Mouse (Mus musculus) spleen, adult 2 months (tissue): ENCODE data around the gene Sytl1. TPM values are rescaled to one million over a fixed set of nuclear protein-coding genes. Genes with fewer than 3 reads are reported as not detected.
A peak's percentile ranks its signal among the peaks of the same experiment; 100 is the strongest.

ENCODE experiments used
- DNase-seq, 2 experiments: peaks; one replicate each; pipeline versions ENCODE4 v3.0.0 to v3.0.0-alpha.2; 2012 to 2021; ENCODE audit warnings: low spot score in 2 of 2, low read depth in 1 of 2
- H3K27ac ChIP-seq: fragments of 200-500 bp; 2 replicates; pipeline ENCODE4 v1.5.1; 2012; ENCODE audit warnings: low read length, inconsistent platforms; ENCODE audit not compliant: insufficient read depth
- H3K27me3 ChIP-seq: fragments of 200-500 bp; 2 replicates; pipeline ENCODE4 v1.6.1; 2012; ENCODE audit warnings: mild to moderate bottlenecking, moderate library complexity, low read length, inconsistent platforms; ENCODE audit not compliant: control insufficient read depth, insufficient read depth
- H3K36me3 ChIP-seq: fragments of 200-500 bp; 2 replicates; pipeline ENCODE4 v1.6.1; 2012; ENCODE audit warnings: mild to moderate bottlenecking, low read length, inconsistent platforms; ENCODE audit not compliant: control insufficient read depth, insufficient read depth
- H3K4me1 ChIP-seq: fragments of 200-500 bp; 2 replicates; pipeline ENCODE4 v1.6.1; 2011; ENCODE audit warnings: inconsistent platforms; ENCODE audit not compliant: control insufficient read depth, insufficient read depth, insufficient read length
- H3K4me3 ChIP-seq: fragments of 200-500 bp; 2 replicates; pipeline ENCODE4 v1.5.1; 2011; ENCODE audit warnings: mild to moderate bottlenecking, inconsistent platforms; ENCODE audit not compliant: insufficient read depth, insufficient read length; ENCODE audit errors: extremely low read depth
- CTCF ChIP-seq: fragments of 200-500 bp; IDR thresholded peaks from 2 replicates; pipeline ENCODE4 v1.5.1; 2011; ENCODE audit warnings: mild to moderate bottlenecking, inconsistent platforms; ENCODE audit not compliant: insufficient read depth, insufficient read length, insufficient replicate concordance; ENCODE audit errors: extremely low read depth
- POLR2A ChIP-seq: fragments of 200-500 bp; IDR thresholded peaks from 2 replicates; pipeline ENCODE4 v1.6.1; 2011; ENCODE audit warnings: low read depth, low read length, inconsistent platforms
- WGBS: fragments of 180-500 bp; shearing (Covaris S2); methylation state at CpG from one replicate; pipeline ENCODE4 v1.1.7; 2018; 5-methylcytosine and 5-hydroxymethylcytosine counted together
- polyA plus RNA-seq: library from polyadenylated mRNA; depleted of rRNA; stranded (reverse); fragments of >200 nt; gene quantifications from 2 replicates; pipeline ENCODE4 v1.2.3, GENCODE M21; 2012

The Sytl1 gene
- polyA plus RNA-seq, 1 experiment: 7.1 TPM

DNA sequence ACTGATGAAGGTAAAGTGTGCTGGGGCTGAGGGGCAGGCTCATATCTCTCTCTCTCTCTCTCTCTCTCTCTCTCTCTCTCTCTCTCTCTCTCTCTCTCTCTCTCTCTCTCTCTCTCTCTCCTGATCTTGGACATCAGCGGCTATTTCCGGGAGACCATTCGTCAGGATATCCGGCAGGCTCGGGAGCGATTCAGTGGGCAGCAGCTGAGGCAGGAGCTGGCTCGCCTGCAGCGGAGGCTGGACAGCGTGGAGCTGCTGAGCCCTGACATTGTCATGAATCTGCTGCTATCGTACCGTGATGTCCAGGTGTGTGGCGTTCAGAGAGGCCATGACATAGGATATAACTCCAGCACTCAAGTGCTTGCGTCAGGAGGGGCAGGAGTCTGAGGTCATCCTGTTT is 19.4 kb downstream of the Sytl1 start:
- 78% methylated on average over 13 of the region's 13 CpGs for WGBS
- TF ChIP-seq CTCF (no peak), POLR2A (no peak)
- peaks cover 14% of the 10 kb centered on the region for H3K4me1 ChIP-seq
- no peak overlapping the region for H3K27ac ChIP-seq
- no peaks in the 10 kb centered on the region for H3K36me3 ChIP-seq
- DNase-seq: no peak
- no peaks in the 10 kb centered on the region for H3K27me3 ChIP-seq
- no peak overlapping the region for H3K4me3 ChIP-seq

DNA sequence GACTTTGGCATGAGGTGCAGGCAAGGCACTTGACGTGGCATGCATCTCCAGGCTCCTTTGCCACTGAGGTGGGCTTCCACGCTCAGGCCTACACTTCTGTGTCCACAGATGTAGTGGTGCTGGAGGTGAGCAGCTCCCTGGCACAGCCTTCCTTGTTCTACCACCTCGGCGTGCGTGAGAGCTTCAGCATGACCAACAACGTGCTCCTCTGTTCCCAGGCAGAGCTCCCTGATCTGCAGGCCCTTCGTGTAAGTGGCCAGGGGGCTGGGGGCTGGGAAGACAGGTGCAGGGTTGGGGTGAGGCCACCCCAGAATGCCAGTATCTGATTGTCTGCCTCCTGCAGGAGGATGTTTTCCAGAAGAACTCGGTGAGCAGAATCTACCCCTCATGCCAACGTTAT is 20.2 kb downstream of the Sytl1 start:
- no peak for TF ChIP-seq CTCF
- no peak for TF ChIP-seq POLR2A
- Histone ChIP-seq H3K36me3 (no peaks in the 10 kb centered on the region), H3K27ac (no peak overlapping the region), H3K4me1 (peaks cover 9% of the 10 kb centered on the region), H3K27me3 (no peaks in the 10 kb centered on the region), H3K4me3 (no peak overlapping the region)
- no peak for DNase-seq
- WGBS: 87% methylated on average over 9 of the region's 9 CpGs

DNA sequence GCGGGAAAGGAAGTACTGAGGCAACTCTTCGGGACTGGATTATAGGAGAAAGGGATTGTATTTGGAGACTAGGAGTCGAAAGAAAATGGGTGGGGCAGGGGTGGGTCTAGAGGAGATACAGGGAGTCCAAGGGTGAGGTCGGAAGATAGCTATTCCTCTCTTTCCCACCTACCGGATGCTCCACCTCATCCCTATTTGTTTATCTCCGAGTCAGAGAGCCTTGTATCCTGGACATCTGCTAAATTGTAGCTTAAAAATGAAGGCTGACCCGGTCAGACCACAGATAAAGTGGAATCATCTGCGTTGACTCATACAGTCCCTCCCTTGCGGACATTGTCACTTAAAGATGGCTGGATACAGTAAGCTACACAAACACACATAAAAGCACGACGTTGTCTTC is 21.0 kb downstream of the Sytl1 start:
- Histone ChIP-seq H3K27me3 (no peaks in the 10 kb centered on the region), H3K4me1 (peaks cover 9% of the 10 kb centered on the region), H3K27ac (no peak overlapping the region), H3K4me3 (peak overlapping the region; percentile 21; the same call in 1 of the 2 replicates), H3K36me3 (no peaks in the 10 kb centered on the region)
- TF ChIP-seq CTCF (no peak), POLR2A (no peak)
- WGBS: 43% methylated on average over 11 of the region's 11 CpGs
- DNase-seq: no peak

DNA sequence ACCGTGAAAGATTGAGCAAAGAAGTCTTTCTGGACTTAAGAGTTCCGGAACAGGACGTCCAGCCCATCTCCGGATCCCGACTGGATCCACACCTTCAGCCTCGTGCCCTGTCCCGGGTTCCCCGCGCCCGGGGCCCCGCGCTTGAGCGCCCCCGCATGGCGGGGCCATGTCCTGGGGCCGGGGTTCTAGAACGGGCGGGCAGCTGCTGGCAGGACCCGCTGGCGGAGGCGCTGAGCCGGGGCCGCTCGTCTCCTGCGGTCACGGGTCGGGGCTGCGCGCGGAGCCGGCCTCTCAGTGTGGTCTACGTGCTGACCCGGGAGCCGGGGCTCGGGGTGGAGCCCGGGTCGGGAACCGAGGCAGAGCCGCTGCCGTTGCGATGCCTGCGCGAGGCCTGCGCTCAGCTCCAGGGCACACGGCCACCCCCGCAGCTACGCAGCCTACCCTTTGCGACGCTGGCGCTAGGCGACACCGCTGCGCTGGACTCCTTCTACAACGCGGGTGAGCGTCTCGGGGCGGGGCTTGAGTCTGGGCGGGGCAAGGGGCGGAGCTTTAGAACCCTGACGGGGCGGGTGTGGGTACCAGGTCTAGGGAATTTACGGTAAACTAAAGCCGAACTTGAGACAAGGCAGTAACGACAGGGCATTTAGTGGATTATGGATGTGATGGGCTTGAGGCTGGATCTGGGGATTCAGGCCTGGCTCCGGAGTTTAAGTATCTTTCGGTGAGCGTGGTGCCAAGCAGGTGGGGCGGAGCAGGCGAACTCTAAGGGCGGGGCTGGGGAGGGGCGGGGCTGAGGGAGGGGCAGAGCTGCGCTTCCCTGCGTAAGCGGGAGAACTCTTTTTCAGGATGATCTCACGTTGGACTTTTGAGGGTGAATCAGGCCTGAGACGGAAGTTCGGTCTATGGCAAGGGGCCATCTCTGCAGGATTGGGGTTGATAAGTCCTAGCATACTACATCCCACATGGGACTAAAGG is 21.7 kb downstream of the Sytl1 start:
- Histone ChIP-seq H3K4me1 (peaks cover 9% of the 10 kb centered on the region), H3K4me3 (peak overlapping the region; percentile 61), H3K27me3 (no peaks in the 10 kb centered on the region), H3K36me3 (no peaks in the 10 kb centered on the region), H3K27ac (peak overlapping the region; percentile 71)
- peak; percentile 71 to 83 for DNase-seq
- TF ChIP-seq CTCF (no peak), POLR2A (peak; percentile 49; the same call in 1 of the 2 replicates)
- WGBS: 1% methylated on average over 78 of the region's 78 CpGs

DNA sequence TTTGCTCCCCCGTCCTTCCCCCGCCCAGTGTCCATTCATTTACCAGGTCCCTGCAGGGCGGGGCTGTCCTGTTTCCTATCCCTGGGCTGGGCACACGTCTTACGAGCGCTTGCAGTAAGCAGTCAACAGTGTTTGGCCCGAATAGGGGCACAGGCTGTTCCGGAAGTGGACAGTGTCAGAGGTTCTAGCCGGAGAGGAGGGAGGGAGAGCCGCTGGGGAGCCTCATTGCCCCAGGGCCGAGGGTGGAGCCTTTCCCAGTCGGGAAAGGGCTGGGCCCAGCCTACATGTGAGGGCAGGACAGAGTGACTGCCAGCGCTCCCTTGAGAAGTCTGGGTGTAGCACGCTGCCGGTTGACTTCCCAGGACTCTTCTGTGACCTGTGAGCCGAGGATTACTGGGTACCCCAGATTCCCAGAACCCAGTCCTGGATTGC is 22.4 kb downstream of the Sytl1 start, which contains the start of gene Map3k6:
TSS of gene Map3k6 (plus strand) at position 329 of the 432 bp plus-strand sequence.
- TF ChIP-seq CTCF (no peak), POLR2A (no peak)
- H3K4me3 ChIP-seq: peak within 1 kb of the TSS; percentile 61
- 25% methylated on average over 16 of the region's 16 CpGs for WGBS
- H3K27me3 ChIP-seq: no peaks in the 10 kb centered on the region
- peak within 1 kb of the TSS; percentile 71 for H3K27ac ChIP-seq
- no peaks in the 10 kb centered on the region for H3K36me3 ChIP-seq
- DNase-seq: peak in 1 of 2 experiments; percentile 10
- H3K4me1 ChIP-seq: peaks cover 9% of the 10 kb centered on the region

DNA sequence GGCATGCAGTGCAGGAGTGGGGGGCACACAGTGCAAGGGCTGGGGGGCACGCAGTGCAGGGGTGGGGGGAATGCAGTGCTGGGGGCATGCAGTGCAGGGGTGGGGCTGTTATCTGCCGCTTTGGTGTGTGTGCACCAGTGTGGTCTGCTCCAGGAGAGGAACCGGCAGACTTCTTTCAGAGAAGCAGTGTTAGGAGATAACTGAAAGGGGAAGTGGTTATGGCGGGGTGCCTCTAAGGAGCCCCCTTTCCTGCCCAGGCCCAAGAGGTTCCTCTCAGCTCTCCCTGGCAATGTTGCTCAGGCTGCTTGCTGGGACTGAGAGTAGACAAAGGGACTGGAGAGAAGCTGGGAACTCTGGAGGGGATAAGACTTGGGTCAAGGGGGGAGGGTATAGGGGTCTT is 25.0 kb downstream of the Sytl1 start:
- no peak overlapping the region for H3K4me3 ChIP-seq
- 3% methylated on average over 4 of the region's 4 CpGs for WGBS
- H3K27ac ChIP-seq: no peak overlapping the region
- peaks cover 9% of the 10 kb centered on the region for H3K4me1 ChIP-seq
- TF ChIP-seq CTCF (no peak), POLR2A (no peak)
- DNase-seq: peak; percentile 40 to 51
- no peaks in the 10 kb centered on the region for H3K27me3 ChIP-seq
- H3K36me3 ChIP-seq: no peaks in the 10 kb centered on the region

DNA sequence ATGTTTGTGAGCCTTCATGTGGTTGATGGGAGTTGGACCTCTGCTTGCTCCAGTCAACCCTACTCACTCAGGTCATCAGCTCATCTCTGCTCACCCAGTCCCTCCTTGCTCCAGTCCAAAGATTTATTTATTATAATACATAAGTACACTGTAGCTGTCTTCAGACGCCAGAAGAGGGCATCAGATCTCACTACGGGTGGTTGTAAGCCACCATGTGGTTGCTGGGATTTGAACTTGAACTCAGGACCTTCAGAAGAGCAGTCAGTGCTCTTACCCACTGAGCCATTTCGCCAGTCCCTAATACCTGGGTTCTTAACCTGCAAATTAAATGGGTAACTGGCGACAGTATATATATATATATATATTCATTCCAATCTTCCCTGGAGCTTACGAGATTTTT is 27.5 kb downstream of the Sytl1 start:
- Histone ChIP-seq H3K36me3 (no peaks in the 10 kb centered on the region), H3K27ac (no peak overlapping the region), H3K27me3 (no peaks in the 10 kb centered on the region), H3K4me1 (peaks cover under 1% of the 10 kb centered on the region; the same call in 1 of the 2 replicates), H3K4me3 (no peak overlapping the region)
- 91% methylated on average over 5 of the region's 5 CpGs for WGBS
- TF ChIP-seq CTCF (no peak), POLR2A (no peak)
- no peak for DNase-seq
